Mouse (Mus musculus): ENCODE data around the gene Jag2. TPM values are rescaled to one million over a fixed set of nuclear protein-coding genes. Genes with fewer than 3 reads are reported as not detected.
A peak's percentile ranks its signal among the peaks of the same experiment; 100 is the strongest.

Jag2 gene
- total and polyA plus RNA-seq, 2 experiments from 2014 or later = 8.5 to 88.4 TPM

DNA sequence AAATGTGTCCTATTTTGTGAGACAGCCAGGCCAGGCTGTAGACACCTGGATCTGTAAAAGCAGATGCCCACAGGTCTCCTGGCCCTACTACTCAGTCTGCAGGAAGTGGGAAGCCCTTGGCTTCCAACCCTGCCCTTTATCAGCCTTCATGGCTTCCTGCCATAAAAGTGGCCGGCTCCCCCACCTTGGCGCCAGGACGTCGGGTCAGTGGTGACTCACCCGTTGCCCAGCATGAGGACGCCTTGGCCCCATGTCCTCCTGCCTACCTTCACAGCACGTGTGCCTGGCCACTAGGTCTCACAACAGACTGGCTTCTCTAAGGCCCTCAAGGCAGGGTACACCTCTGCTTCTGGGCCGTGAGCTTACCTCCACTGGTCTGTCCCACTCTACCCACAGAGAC is 22.9 kb upstream of the Jag2 start:
- Histone ChIP-seq H3K9ac (replicated peaks; ENCODE audit: low read length) (no peak overlapping the region), H3K36me3 (ENCODE audit: insufficient read depth, low read length) (no peaks in the 10 kb centered on the region), H3K27me3 (ENCODE audit: insufficient read depth, low read length) (no peaks in the 10 kb centered on the region), H3K9me3 (ENCODE audit: low read length) (no peaks in the 10 kb centered on the region), H3K27ac (0 out of 2 replicates have a peak overlapping the region, but pooled peaks have one; percentile 92), H3K4me1 (ENCODE audit: insufficient read depth, low read length) (0 out of 2 replicates have a peak, but pooled peaks cover 14% of the 10 kb centered on the region), H3K4me2 (ENCODE audit: low read depth, low read length) (no peak overlapping the region), H3K4me3 (ENCODE audit: low read length) (no peak overlapping the region)
- 73% methylated on average over 8 of the region's 8 CpGs for WGBS
- DNase-seq (ENCODE audit: low spot score) (no peak), ATAC-seq (no peak)
- no peak for TF ChIP-seq CTCF (IDR thresholded peaks at IDR 0.05; ENCODE audit: low read depth)

GRCm38 (mm10) chr12:112951150-112951842 is 21.7 kb upstream of the Jag2 start:
- H3K9me3 ChIP-seq (ENCODE audit: low read length) = no peaks in the 10 kb centered on the region
- no peak for DNase-seq (ENCODE audit: low spot score)
- H3K36me3 ChIP-seq (ENCODE audit: insufficient read depth, low read length) = no peaks in the 10 kb centered on the region
- peak overlapping the region; percentile 91; the same call in 1 of the 2 replicates for H3K4me2 ChIP-seq (ENCODE audit: low read depth, low read length)
- no peak for ATAC-seq
- 8% methylated on average over 7 of the region's 7 CpGs for WGBS
- H3K4me1 ChIP-seq (ENCODE audit: insufficient read depth, low read length) = 0 out of 2 replicates have a peak, but pooled peaks cover 14% of the 10 kb centered on the region
- peak overlapping the region; percentile 72; the same call in 1 of the 2 replicates for H3K9ac ChIP-seq (replicated peaks; ENCODE audit: low read length)
- H3K27ac ChIP-seq = peak overlapping the region; percentile 92
- no peaks in the 10 kb centered on the region for H3K27me3 ChIP-seq (ENCODE audit: insufficient read depth, low read length)
- H3K4me3 ChIP-seq (ENCODE audit: low read length) = 0 out of 2 replicates have a peak overlapping the region, but pooled peaks have one; percentile 61
- no peak for TF ChIP-seq CTCF (IDR thresholded peaks at IDR 0.05; ENCODE audit: low read depth)

GRCm38 (mm10) chr12:112950761-112951129 is 21.2 kb upstream of the Jag2 start:
- H3K27me3 ChIP-seq (ENCODE audit: insufficient read depth, low read length) = no peaks in the 10 kb centered on the region
- H3K36me3 ChIP-seq (ENCODE audit: insufficient read depth, low read length) = no peaks in the 10 kb centered on the region
- DNase-seq (ENCODE audit: low spot score) (no peak), ATAC-seq (peak; percentile 22)
- 5% methylated on average over 6 of the region's 6 CpGs for WGBS
- 0 out of 2 replicates have a peak, but pooled peaks cover 14% of the 10 kb centered on the region for H3K4me1 ChIP-seq (ENCODE audit: insufficient read depth, low read length)
- H3K4me2 ChIP-seq (ENCODE audit: low read depth, low read length) = peak overlapping the region; percentile 91
- H3K4me3 ChIP-seq (ENCODE audit: low read length) = peak overlapping the region; percentile 61
- H3K27ac ChIP-seq = peak overlapping the region; percentile 92
- no peak for TF ChIP-seq CTCF (IDR thresholded peaks at IDR 0.05; ENCODE audit: low read depth)
- H3K9me3 ChIP-seq (ENCODE audit: low read length) = no peaks in the 10 kb centered on the region
- H3K9ac ChIP-seq (replicated peaks; ENCODE audit: low read length) = peak overlapping the region; percentile 72

GRCm38 (mm10) chr12:112950040-112950760 is 20.6 kb upstream of the Jag2 start:
- DNase-seq (ENCODE audit: low spot score) = peak; percentile 97
- Histone ChIP-seq H3K4me2 (ENCODE audit: low read depth, low read length) (peak overlapping the region; percentile 91), H3K36me3 (ENCODE audit: insufficient read depth, low read length) (no peaks in the 10 kb centered on the region), H3K27me3 (ENCODE audit: insufficient read depth, low read length) (no peaks in the 10 kb centered on the region), H3K4me3 (ENCODE audit: low read length) (peak overlapping the region; percentile 61), H3K9me3 (ENCODE audit: low read length) (no peaks in the 10 kb centered on the region), H3K9ac (replicated peaks; ENCODE audit: low read length) (peak overlapping the region; percentile 72), H3K4me1 (ENCODE audit: insufficient read depth, low read length) (0 out of 2 replicates have a peak, but pooled peaks cover 14% of the 10 kb centered on the region), H3K27ac (peak overlapping the region; percentile 92)
- no peak for TF ChIP-seq CTCF (IDR thresholded peaks at IDR 0.05; ENCODE audit: low read depth)
- 1% methylated on average over 58 of the region's 58 CpGs for WGBS
- ATAC-seq = peak; percentile 93

DNA sequence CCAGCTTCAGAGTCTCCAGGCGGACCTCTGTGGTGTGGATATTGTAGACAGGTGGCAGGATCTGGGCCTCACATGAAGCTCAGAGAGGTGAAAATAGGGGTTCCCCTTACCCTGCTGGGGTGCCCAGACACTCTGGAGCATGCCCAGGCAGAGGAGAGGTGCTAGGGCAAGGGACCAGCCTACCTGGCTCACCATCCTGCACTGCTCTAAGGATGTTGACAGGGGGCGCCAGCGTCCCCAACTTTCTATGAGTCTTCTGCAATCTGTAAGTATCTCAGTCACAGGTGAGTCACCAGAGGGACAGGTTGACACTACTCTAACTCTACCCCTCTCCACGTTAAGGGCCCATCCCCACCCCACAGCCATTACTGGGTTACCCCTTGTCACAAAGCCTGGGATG is 17.7 kb upstream of the Jag2 start:
- 26% methylated on average over 4 of the region's 4 CpGs for WGBS
- no peaks in the 10 kb centered on the region for H3K9me3 ChIP-seq (ENCODE audit: low read length)
- ATAC-seq (no peak), DNase-seq (ENCODE audit: low spot score) (no peak)
- no peak overlapping the region for H3K4me3 ChIP-seq (ENCODE audit: low read length)
- H3K9ac ChIP-seq (replicated peaks; ENCODE audit: low read length) = no peak overlapping the region
- no peak overlapping the region for H3K4me2 ChIP-seq (ENCODE audit: low read depth, low read length)
- H3K27me3 ChIP-seq (ENCODE audit: insufficient read depth, low read length) = no peaks in the 10 kb centered on the region
- peak; percentile 49 for TF ChIP-seq CTCF (IDR thresholded peaks at IDR 0.05; ENCODE audit: low read depth)
- H3K36me3 ChIP-seq (ENCODE audit: insufficient read depth, low read length) = no peaks in the 10 kb centered on the region
- 0 out of 2 replicates have a peak, but pooled peaks cover 14% of the 10 kb centered on the region for H3K4me1 ChIP-seq (ENCODE audit: insufficient read depth, low read length)
- H3K27ac ChIP-seq = no peak overlapping the region

GRCm38 (mm10) chr12:112943669-112944068 is 14.1 kb upstream of the Jag2 start:
- DNase-seq (ENCODE audit: low spot score) = no peak
- Histone ChIP-seq H3K4me2 (ENCODE audit: low read depth, low read length) (no peak overlapping the region), H3K9ac (replicated peaks; ENCODE audit: low read length) (no peak overlapping the region), H3K27me3 (ENCODE audit: insufficient read depth, low read length) (no peaks in the 10 kb centered on the region), H3K4me3 (ENCODE audit: low read length) (no peak overlapping the region), H3K36me3 (ENCODE audit: insufficient read depth, low read length) (no peaks in the 10 kb centered on the region), H3K27ac (no peak overlapping the region), H3K9me3 (ENCODE audit: low read length) (no peaks in the 10 kb centered on the region), H3K4me1 (ENCODE audit: insufficient read depth, low read length) (peaks cover 12% of the 10 kb centered on the region)
- no peak for ATAC-seq
- TF ChIP-seq CTCF (IDR thresholded peaks at IDR 0.05; ENCODE audit: low read depth) = no peak
- WGBS = 87% methylated on average over 2 of the region's 2 CpGs

Measured in hindbrain, postnatal 0 days (tissue).